Mouse (Mus musculus): ENCODE measurements around the gene Olfr48. TPM values are rescaled to one million over a fixed set of nuclear protein-coding genes. Genes with fewer than 3 reads are reported as not detected.

Gene Olfr48
- polyA plus RNA-seq (2012; rRNA removed; ENCODE audit: low replicate concordance), result not detected in 2 replicates

DNA sequence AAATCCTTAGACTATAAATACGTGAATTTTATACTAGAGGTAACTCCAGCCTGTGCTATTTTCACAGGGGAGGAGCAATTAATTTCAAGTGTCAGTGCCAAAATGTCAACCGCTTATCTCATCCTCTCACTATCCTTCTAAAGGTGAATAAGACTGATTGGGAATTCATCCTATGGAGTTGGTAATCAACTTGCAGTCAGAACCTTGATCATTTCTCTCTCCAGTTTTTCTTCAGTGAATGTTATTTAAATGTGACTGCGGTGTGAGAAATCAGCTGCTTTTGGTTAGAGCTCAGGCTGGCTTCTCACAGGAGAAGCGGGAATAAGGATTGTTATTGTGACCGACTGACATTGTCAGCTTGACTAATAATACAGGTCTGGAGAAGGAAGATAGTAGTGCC lies at the start of gene Olfr48:
TSS of gene Olfr48 (minus strand) at position 101 of the 400 bp plus-strand sequence.

DNA sequence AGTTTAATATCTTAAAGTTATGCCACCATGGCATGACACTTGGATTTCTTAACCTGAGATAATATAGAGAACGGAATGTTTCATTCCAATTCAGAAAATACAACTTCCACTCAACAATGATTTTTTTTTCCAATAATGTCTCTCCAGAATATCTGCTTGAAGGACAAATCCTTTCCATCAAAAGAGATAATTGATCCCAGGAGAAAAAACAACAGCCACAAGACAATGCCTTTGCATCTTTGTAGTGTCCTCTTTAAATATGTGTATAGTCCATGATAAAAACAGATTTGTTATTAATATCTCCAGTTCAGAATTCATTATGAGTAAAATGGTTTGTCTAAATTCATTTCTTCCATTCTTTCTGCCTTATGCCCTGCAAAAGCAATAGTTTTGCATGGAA lies 30.1 kb upstream of the Olfr48 start, which contains the start of gene Olfr1257:
TSS of gene Olfr1257 (plus strand) at position 301 of the 400 bp plus-strand sequence.

DNA sequence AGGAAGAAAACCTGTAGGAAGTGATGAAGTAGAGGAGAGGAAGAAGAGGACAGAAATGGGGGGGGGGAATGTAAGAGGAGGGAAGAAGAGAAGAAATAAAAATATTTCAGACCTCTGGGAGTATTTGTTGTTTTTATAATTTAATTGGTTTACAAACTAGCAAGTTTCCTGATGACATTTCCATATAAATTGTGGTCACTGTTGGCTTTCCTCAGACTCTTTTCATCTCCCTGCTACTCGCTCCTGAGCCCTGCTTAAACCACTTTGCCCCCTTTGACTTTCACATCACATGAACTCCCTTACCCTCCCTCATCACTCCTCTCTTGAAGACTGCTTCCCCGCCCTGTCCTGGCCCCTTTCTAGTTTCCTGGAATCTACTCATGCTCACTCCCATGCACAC lies 6.5 kb downstream of the Olfr48 start, which contains the start of gene Olfr1256:
TSS of gene Olfr1256 (minus strand) at position 101 of the 400 bp plus-strand sequence.

DNA sequence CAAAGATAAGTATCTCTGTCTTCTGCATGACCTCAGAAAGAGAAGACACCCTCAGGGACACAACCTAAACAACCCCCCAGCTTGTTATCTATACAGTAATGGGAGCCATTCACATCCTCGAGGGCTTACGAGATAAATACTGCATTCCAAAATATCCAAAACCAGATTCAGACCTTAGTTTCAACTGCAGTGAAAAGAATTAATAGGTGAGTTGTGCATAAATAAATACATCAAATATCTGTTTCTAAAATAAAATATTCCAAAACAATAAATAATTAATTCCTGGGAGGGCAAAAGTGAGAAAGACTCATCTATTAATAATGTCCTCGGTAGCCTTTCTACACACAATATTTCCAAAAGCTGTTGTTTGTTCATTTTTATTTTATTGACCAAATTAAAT lies 36.3 kb downstream of the Olfr48 start, which contains the start of gene Olfr1255:
TSS of gene Olfr1255 (plus strand) at position 301 of the 400 bp plus-strand sequence.

DNA sequence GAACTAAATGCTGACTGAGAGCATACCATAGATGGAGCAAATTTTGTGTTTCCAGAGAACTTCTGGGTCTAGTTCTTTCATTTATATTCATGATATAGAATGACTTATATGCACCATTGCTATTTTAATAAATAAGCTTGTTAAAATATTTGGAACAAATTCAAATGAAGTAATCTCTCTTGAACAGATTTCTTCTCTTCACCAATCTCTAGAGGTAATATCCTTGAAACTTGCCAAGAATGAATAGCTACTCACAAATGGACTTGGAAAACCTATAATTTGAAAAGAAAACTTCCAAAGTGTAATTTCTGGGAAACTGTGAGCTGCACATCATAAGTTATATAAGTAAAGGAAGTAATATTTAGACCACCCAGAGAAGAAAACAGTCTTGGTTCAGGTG lies 54.5 kb downstream of the Olfr48 start, which contains the start of gene Olfr1254:
TSS of gene Olfr1254 (minus strand) at position 101 of the 400 bp plus-strand sequence.

Other genes with a start within 250 kb of the Olfr48 start
- gene Olfr1247, start 234.1 kb downstream of the Olfr48 start, polyA plus RNA-seq (2012; rRNA removed; ENCODE audit: low replicate concordance), result not detected in 2 replicates
- gene Olfr1248, start 230.0 kb downstream of the Olfr48 start, polyA plus RNA-seq (2012; rRNA removed; ENCODE audit: low replicate concordance), result not detected in 2 replicates
- gene Olfr1249, start 213.2 kb downstream of the Olfr48 start, polyA plus RNA-seq (2012; rRNA removed; ENCODE audit: low replicate concordance), result not detected in 2 replicates
- not detected in 2 replicates for gene Olfr1250, start 186.7 kb downstream of the Olfr48 start, polyA plus RNA-seq (2012; rRNA removed; ENCODE audit: low replicate concordance)
- gene Olfr1251, start 176.3 kb downstream of the Olfr48 start, polyA plus RNA-seq (2012; rRNA removed; ENCODE audit: low replicate concordance), result not detected in 2 replicates
- not detected in 2 replicates for gene Olfr1252, start 123.2 kb downstream of the Olfr48 start, polyA plus RNA-seq (2012; rRNA removed; ENCODE audit: low replicate concordance)
- not detected in 2 replicates for gene Olfr1253, start 91.1 kb downstream of the Olfr48 start, polyA plus RNA-seq (2012; rRNA removed; ENCODE audit: low replicate concordance)
- gene Olfr1254, start 54.6 kb downstream of the Olfr48 start, polyA plus RNA-seq (2012; rRNA removed; ENCODE audit: low replicate concordance), result not detected in 2 replicates
- gene Olfr1255, start 36.2 kb downstream of the Olfr48 start, polyA plus RNA-seq (2012; rRNA removed; ENCODE audit: low replicate concordance), result not detected in 2 replicates
- not detected in 2 replicates for gene Olfr1256, start 6.7 kb downstream of the Olfr48 start, polyA plus RNA-seq (2012; rRNA removed; ENCODE audit: low replicate concordance)
- gene Olfr1257, start 30.2 kb upstream of the Olfr48 start, polyA plus RNA-seq (2012; rRNA removed; ENCODE audit: low replicate concordance), result not detected in 2 replicates
- not detected in 2 replicates for gene Olfr1258, start 79.1 kb upstream of the Olfr48 start, polyA plus RNA-seq (2012; rRNA removed; ENCODE audit: low replicate concordance)
- 0.54 TPM in 1 of 2 replicates, not detected in the other for gene Olfr1259, start 100.5 kb upstream of the Olfr48 start, polyA plus RNA-seq (2012; rRNA removed; ENCODE audit: low replicate concordance)
- gene Olfr1260, start 126.1 kb upstream of the Olfr48 start, polyA plus RNA-seq (2012; rRNA removed; ENCODE audit: low replicate concordance), result not detected in 2 replicates
- not detected in 2 replicates for gene Olfr1261, start 143.0 kb upstream of the Olfr48 start, polyA plus RNA-seq (2012; rRNA removed; ENCODE audit: low replicate concordance)
- gene Olfr1262, start 151.9 kb upstream of the Olfr48 start, polyA plus RNA-seq (2012; rRNA removed; ENCODE audit: low replicate concordance), result not detected in 2 replicates
- gene Olfr1263, start 163.9 kb upstream of the Olfr48 start, polyA plus RNA-seq (2012; rRNA removed; ENCODE audit: low replicate concordance), result not detected in 2 replicates
- gene Olfr1264, start 177.4 kb upstream of the Olfr48 start, polyA plus RNA-seq (2012; rRNA removed; ENCODE audit: low replicate concordance), result not detected in 2 replicates
- not detected in 2 replicates for gene Olfr1265, start 187.1 kb upstream of the Olfr48 start, polyA plus RNA-seq (2012; rRNA removed; ENCODE audit: low replicate concordance)
- gene Olfr140, start 215.4 kb upstream of the Olfr48 start, polyA plus RNA-seq (2012; rRNA removed; ENCODE audit: low replicate concordance), result not detected in 2 replicates